Comparison of ENCODE assay signal across 8 mouse cellular contexts in the genomic region with DNA sequence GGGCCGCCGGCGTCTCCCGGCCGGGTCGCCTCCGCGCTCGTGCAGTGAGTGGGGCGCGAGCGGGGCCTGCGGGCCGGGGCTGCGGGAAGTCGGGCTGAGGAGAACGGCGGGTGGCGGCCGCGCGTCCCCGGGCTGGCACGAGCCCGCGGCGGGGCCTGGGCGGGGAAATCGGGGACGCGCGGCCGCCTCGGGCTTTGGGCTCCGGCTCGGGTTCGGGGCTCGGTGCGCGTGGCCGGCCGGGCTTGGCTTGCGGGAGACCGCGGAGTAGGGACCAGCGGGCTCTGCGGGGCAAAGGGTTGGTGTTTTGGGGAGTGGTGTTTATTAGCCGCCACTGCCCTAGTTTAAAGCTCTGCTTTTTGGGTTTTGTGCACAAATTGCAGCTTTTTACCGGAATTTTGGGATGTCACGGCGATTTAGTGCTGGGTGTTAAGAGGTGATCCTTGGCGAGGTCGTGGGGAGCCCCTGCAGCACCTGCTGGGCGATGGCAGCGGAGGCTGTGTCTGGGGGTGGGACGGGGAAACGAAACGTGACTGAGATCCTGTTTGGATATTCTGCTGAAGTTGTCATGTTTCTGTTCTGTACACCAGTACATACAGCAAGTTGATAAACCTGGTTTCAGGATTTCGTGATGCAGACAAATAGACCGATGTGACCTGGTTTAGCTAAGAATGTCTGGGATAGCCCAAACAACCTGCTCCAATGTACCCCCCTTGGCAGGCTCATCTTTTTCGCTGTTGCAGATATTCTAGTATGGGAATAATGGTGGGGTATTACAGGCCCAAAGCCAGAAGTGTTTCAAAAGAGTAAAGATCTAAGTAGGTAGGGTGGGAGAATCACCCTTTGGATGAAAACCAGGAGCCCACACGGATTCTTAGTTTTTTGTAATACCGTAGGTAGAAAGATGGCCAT. TPM values are rescaled to one million over a fixed set of nuclear protein-coding genes. Genes with fewer than 3 reads are reported as not detected.
DNase-seq lines count a peak whose midpoint lies in the region; ATAC-seq lines count a peak whose summit lies in the region.

No protein-coding gene starts in this region.

- no peaks in the 10 kb centered on the region for H3K9me3 ChIP-seq in hindbrain, embryonic 16.5 days (ENCODE audit: control insufficient read depth, low read length)

- H3K9ac ChIP-seq in hindbrain, embryonic 16.5 days (ENCODE audit: low read depth, low read length), result peak overlapping the region; percentile 95

- peak overlapping the region; percentile 96 for H3K27ac ChIP-seq in hindbrain, embryonic 16.5 days (ENCODE audit: low read depth, low read length)

- peak; percentile 73 for DNase-seq in layer of hippocampus, adult 11-12 months (ENCODE audit: low spot score)
- no peak for DNase-seq in layer of hippocampus, adult 9-10 months (ENCODE audit: low spot score)
- peak; percentile 84 to 87 for DNase-seq in cerebellum, postnatal 14 days
- DNase-seq in frontal cortex, postnatal 36 days (ENCODE audit: low spot score in 2 of 2), result peak; percentile 70 to 76
- peak; percentile 77 to 78 for DNase-seq in left cerebral cortex, postnatal 36 days (ENCODE audit: low spot score in 2 of 2)
- peak; percentile 20 to 71 for DNase-seq in spleen, adult 18-20 months

- peaks cover 27% of the 10 kb centered on the region for H3K4me1 ChIP-seq in hindbrain, embryonic 16.5 days (ENCODE audit: control insufficient read depth, insufficient read depth, low read depth, low read length)

- H3K4me2 ChIP-seq in hindbrain, embryonic 16.5 days (ENCODE audit: low read length), result peak overlapping the region; percentile 87

- WGBS in hindbrain, embryonic 16.5 days, result 1% methylated on average over 39 of the region's 63 CpGs

- intact Hi-C loops in left cerebral cortex, postnatal 36 days (cut with DNase I), result loop anchor here (5.0 kb wide), 1 partner anchor 132 kb away; a partner anchor contains a TSS

- ATAC-seq in hindbrain, embryonic 16.5 days, result peak; percentile 85
- peak; percentile 16; the same call in 1 of the 2 replicates for ATAC-seq in megakaryocyte-erythroid progenitor cell, adult 5-6 weeks (replicated peaks; ENCODE audit: low FRiP score, low TSS enrichment, poor library complexity, severe bottlenecking)

- no peaks in the 10 kb centered on the region for H3K36me3 ChIP-seq in hindbrain, embryonic 16.5 days (ENCODE audit: control insufficient read depth, insufficient read depth, low read length)

- 0 out of 2 replicates have a peak, but pooled peaks cover 2% of the 10 kb centered on the region for H3K27me3 ChIP-seq in hindbrain, embryonic 16.5 days (replicated peaks; ENCODE audit: control insufficient read depth, insufficient read depth, low read length)

- H3K4me3 ChIP-seq in hindbrain, embryonic 16.5 days (ENCODE audit: low read length), result peak overlapping the region; percentile 76

RNA-seq across cellular contexts. Expression of a gene that starts 0.6 kb away (rescaled TPM):
- 5.4 and 5.7 TPM in 2 replicates for polyA plus RNA-seq in hindbrain, embryonic 16.5 days (2015; fragmentation: Nextera tagmentation; extraction: Ambion mirVana)
- total RNA-seq in left cerebral cortex, postnatal 36 days (2021), result 10 to 100 TPM; 36.5 to 40.9 TPM
- total RNA-seq in megakaryocyte-erythroid progenitor cell, adult 5-6 weeks (2014; fragmentation: Nextera tagmentation), result 9.3 and 10.7 TPM in 2 replicates
- 5.5 and 8.1 TPM in 2 replicates for total RNA-seq in megakaryocyte-erythroid progenitor cell, adult 5-6 weeks (2017)

RNA-seq across cellular contexts. Expression of a gene that starts 41.7 kb away (rescaled TPM):
- polyA plus RNA-seq in hindbrain, embryonic 16.5 days (2015; fragmentation: Nextera tagmentation; extraction: Ambion mirVana), result 274 and 298 TPM in 2 replicates
- total RNA-seq in left cerebral cortex, postnatal 36 days (2021), result 100 to 1,000 TPM; 160 to 164 TPM
- 108 and 124 TPM in 2 replicates for total RNA-seq in megakaryocyte-erythroid progenitor cell, adult 5-6 weeks (2014; fragmentation: Nextera tagmentation)
- 177 and 210 TPM in 2 replicates for total RNA-seq in megakaryocyte-erythroid progenitor cell, adult 5-6 weeks (2017)

RNA-seq across cellular contexts. Expression of a gene that starts 44.6 kb away (rescaled TPM):
- polyA plus RNA-seq in hindbrain, embryonic 16.5 days (2015; fragmentation: Nextera tagmentation; extraction: Ambion mirVana), result 0.09 and 0.23 TPM in 2 replicates
- total RNA-seq in left cerebral cortex, postnatal 36 days (2021), result not detected
- total RNA-seq in megakaryocyte-erythroid progenitor cell, adult 5-6 weeks (2014; fragmentation: Nextera tagmentation), result not detected in 2 replicates
- total RNA-seq in megakaryocyte-erythroid progenitor cell, adult 5-6 weeks (2017), result not detected in 2 replicates
